Mouse (Mus musculus): Measurements from ENCODE around the gene Foxj3.

The Foxj3 gene

GRCm38 (mm10) chr4:119636731-119637130 lies 99.9 kb downstream of the Foxj3 start:
- DNase-seq (ENCODE audit: low read depth, low spot score): no peak

DNA sequence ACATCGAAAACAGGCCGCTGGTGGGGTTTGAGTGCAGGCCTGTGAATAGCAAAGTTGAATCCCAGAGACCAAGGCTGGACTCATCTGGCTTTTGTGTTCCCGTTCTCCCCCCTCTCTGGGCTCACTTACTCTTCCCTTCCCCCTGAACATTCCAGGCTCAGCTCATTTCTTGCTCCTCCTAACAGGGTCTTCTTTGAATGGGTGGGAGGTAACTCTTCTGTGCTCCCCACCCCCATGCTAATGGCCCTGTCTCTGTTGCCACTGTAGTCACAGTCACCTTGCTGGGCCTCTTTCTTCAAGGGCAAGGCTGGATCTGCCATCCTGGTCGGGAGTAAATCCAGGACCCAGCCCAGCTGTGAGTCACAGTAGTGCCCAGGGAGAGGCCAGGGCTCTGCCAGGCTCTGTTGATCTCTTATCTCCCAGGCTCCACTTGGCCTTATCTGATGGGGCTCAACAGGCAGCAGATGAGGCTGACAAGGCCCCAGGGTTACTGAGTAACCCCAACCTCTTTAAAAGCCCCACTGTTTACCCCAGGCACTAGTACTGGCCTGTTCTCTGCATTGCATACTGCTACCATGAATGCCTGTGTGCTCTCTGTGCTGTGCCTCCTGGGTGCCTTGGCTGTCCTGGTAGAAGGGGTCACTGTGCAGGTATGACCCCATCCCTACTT lies 100.5 kb downstream of the Foxj3 start, which contains the start of gene Guca2a:
Gene Guca2a (plus strand): TSS at position 529 of the 670 bp plus-strand sequence.
- no peak for DNase-seq (ENCODE audit: low read depth, low spot score)

DNA sequence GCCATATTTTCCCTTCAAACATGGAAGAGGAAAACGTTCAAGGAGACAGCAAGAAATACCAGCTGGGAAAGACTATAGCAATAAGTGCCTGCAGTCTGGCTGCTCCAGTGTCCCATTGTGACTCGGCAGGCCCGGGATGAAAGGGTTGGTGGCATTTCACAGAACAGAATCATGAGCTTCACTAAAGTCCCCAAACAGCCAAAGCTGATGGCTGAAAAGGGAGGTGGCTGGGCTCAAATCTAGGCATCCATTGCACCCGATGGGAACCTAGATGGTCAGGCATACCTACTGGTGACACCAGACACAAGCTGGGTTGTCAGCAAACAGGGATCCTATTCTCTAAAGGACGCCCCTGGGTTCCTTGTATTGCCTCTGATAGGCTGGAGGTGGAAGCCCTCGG lies 101.1 kb downstream of the Foxj3 start:
- no peak for DNase-seq (ENCODE audit: low read depth, low spot score)

DNA sequence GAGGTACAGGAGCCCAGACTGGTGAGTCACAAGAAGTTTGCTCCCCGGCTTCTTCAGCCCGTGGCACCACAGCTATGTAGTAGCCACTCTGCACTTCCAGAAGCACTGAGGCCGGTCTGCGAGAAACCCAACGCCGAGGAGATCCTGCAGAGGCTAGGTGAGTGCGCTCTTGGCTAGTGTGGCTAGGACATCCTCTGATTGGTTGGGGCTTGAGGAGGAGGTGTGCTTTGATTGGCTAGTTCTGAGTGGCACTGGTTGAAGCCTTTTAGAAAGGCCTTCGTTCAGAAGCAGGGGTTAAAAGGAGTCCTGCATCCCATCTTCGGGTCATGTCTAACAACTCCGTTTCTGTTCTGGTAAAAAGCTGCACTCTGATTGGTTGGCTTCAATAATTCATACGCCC lies 101.9 kb downstream of the Foxj3 start:
- DNase-seq (ENCODE audit: low read depth, low spot score): no peak

DNA sequence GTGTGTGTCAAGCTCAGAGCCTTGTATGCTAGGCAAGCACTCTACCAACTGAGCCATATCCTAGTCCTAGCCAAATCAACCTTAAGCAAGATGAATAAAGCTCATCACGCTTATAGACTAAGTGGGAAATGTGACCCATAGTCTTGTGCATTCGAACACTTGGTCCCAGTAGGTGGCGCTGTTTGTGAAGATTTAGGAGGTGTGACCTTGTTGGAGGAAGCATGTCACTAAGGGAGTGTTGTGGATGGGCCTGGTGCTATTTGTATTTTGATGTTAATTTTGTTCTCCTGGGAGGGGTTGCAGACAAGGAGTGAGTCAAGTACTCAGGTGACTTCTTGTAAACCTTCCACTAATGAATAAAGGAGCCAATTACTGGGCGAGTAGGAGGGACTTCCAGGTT lies 105.9 kb downstream of the Foxj3 start:
- no peak for DNase-seq (ENCODE audit: low read depth, low spot score)

- no peak for DNase-seq (ENCODE audit: low read depth, low spot score)
These were observed 120.2 kb downstream of the Foxj3 start for GRCm38 (mm10) chr4:119657011-119657410.

DNA sequence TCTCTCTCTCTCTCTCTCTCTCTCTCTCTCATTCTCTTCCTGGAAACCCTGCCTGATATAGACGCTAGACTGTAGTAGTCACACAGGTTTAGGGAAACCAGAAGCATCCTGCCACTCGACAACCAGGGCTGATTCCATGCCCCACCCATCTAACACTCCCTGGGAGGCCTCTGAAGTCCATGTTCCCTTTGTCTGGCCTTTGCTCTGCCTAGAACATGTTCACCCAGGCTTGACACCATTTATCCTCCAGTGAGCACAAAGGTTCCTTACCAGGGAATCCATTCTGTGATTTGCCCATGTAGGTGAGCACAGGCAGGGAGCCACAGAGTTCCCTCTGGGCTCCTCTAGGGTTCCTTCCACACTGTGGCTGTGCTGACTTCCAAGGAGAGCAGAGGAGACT lies 121.4 kb downstream of the Foxj3 start:
- no peak for DNase-seq (ENCODE audit: low read depth, low spot score)

DNA sequence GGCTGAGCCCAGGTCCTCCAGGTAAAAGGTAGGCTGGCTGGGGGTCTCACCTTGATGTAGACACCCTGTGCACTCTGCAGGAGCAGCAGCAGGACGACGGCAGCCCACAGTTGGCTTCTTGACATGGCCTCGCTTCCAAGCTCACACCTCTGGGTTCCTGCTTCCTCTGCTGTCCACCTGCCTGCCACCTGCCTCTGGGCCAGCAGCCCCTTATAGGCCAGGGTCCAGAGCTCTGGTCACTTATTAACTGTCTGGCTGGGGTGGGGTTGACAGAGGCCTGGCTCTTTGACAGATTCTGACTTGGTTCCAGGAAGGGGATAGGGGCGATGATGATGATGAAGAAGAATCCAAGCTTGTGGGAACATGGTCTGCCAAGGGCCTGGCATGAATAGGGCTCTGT lies 121.9 kb downstream of the Foxj3 start, which contains the start of gene Guca2b:
Gene Guca2b (minus strand): TSS at position 224 of the 400 bp plus-strand sequence.
- no peak for DNase-seq (ENCODE audit: low read depth, low spot score)

- DNase-seq (ENCODE audit: low read depth, low spot score): no peak
These were observed 123.2 kb downstream of the Foxj3 start for GRCm38 (mm10) chr4:119660007-119660406.

GRCm38 (mm10) chr4:119662151-119662550 lies 125.3 kb downstream of the Foxj3 start:
- DNase-seq (ENCODE audit: low read depth, low spot score): no peak

GRCm38 (mm10) chr4:119662976-119663375 lies 126.2 kb downstream of the Foxj3 start:
- no peak for DNase-seq (ENCODE audit: low read depth, low spot score)

GRCm38 (mm10) chr4:119663409-119664095 lies 126.7 kb downstream of the Foxj3 start:
- no peak for DNase-seq (ENCODE audit: low read depth, low spot score)

GRCm38 (mm10) chr4:119665166-119665565 lies 128.4 kb downstream of the Foxj3 start:
- DNase-seq (ENCODE audit: low read depth, low spot score): no peak

DNA sequence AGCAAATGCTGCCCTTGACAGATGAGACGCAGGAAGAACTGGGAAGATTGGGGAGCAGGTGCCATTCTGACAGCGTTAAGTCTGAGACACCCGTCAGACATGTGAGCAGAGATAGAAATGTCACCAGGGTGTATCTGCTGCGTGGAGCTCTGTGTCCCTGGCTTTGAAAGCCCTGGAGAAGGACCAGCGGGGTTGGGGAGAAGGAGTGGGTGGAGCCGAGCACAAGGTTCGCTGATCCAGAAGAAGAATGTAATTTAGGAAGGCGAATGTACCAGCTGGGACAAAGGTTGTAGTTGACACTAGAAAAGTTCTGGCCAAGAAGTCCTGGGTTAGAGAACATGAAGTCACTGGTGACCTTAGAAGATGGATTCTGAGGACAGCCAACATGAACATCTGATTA lies 129.3 kb downstream of the Foxj3 start:
- no peak for DNase-seq (ENCODE audit: low read depth, low spot score)

- peak; percentile 64 for DNase-seq (ENCODE audit: low read depth, low spot score)
These were observed 130.7 kb downstream of the Foxj3 start for GRCm38 (mm10) chr4:119667454-119667853.

GRCm38 (mm10) chr4:119668185-119668584 lies 131.4 kb downstream of the Foxj3 start:
- DNase-seq (ENCODE audit: low read depth, low spot score): no peak

DNA sequence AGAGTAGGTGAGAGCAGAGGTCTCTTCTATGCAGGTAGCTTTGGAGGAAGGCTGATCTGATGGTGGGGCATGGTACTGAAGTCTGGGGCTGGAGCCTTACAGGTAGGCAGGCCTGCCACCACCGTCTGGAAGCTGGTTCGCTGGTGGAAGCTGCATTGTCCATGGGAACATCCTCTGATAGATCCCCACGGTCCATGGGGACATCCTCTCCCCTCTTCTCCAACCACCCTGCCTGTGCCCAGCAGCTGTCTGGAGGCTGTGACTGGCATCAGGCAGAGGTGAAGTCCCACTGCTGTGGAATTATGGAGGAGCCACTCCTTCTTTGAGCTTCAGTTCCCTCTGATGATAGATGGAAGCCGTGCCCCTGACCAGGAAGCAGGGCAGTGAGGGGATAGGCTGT lies 131.8 kb downstream of the Foxj3 start:
- no peak for DNase-seq (ENCODE audit: low read depth, low spot score)

DNA sequence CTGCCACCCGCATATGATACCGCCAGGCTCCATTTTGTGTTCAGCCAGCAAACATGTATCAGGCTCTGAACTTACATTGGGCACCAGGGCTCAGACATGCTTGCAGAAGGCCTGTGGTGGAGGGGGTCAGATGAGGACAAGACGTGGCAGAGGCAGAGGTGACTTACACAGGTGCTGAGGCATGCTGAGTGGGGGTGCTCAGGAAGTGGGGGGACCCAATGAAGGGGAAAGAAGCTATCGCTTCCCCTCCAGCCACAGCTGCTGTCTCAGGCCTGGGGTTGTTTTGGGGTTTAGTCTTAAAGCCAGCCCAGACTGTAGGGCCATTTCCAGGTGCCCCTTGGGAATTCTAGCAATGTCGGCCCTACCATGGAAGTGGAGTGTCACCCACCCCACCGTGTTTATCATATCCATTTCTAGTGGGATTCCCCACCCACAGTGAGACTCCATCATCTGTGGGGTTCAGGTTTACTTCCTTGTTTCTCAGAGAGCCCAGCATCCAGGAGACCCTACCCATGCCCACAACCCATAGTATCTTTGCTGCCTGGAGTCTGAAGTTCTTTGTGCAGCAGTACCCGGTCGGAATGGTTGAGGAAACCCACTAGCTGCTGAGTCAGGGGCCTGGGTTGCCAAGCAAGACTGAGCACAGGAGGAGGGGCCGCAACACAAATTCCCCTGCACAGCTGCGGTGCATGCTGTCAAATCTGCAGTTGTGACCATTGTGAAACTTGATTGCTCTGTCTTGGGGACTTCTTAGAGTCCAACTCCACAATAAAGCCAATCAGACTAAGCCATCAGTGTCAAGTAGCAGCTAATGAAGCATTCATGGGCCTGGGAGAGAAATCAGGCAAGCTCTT lies 132.8 kb downstream of the Foxj3 start:
- peak; percentile 5 for DNase-seq (ENCODE audit: low read depth, low spot score)

DNA sequence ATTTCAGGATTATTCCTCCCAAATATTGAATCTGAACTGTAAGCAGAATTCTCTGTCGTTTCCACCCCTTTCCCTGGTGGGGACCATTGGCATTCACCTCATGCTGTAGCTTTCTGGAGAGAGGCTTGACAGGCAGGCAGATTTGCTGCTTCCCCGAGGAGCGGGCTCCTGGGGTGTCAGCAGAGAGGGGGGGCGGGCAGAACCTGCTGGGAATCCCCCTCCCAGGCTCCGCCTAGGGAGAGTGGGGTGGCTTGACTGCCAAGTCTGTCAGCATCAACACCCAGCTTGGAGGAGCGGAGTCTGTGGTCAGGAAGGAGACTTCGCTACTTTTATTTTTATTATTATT lies 133.4 kb downstream of the Foxj3 start:
- no peak for DNase-seq (ENCODE audit: low read depth, low spot score)

- DNase-seq (ENCODE audit: low read depth, low spot score): no peak
These were observed 133.9 kb downstream of the Foxj3 start for GRCm38 (mm10) chr4:119670736-119671135.

DNA sequence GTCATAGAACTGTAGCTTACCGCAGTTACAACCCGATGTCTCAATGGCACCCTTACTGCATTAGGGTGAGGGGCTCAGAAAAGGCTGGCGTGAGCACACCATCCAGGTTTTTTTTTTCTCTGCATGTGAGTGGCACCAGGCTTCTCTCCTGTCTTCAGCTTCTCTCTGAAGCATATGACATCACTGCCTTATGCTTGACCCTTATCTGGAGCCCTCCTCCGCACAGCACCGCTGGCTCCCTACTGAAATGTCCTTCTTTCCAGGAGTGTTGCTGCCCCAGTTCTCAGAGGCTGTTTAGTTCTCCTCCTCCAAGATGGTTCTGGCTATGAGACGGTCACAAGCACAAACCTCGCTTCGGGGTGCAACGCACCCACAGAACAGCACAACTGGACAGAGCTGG lies 134.4 kb downstream of the Foxj3 start:
- no peak for DNase-seq (ENCODE audit: low read depth, low spot score)

DNA sequence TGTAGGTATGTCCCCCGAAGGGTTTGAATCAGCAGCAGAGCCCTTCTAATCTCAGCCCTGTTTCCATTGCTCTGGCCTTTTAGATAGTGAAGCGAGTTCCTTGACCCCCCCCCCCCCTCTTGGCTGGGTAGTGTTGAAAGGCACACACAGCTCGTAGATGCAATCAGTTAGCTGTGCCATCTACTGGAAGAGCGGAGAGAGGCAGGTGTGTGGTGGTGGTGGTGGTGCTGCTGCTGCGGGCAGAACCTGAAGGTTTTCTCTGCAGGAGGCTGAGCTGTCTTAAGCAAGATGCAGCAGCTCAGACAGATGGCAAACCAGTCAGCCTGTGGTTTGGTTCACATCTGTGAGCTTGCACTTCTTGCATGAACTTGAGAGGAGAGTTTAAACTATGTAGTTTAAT lies 135.9 kb downstream of the Foxj3 start:
- peak; percentile 28 for DNase-seq (ENCODE audit: low read depth, low spot score)

All from CD4-positive, CD25-positive, alpha-beta regulatory T cell, adult 2 months (primary cell).